Mouse (Mus musculus) cerebellum, adult 2 months (tissue): Measurements from ENCODE around the gene Zbtb1.

Experiments used
- CTCF ChIP-seq: fragments of 200-500 bp; IDR thresholded peaks from 2 replicates; pipeline ENCODE4 v1.5.1; 2011; ENCODE audit warnings: low read depth, mild to moderate bottlenecking, control low read depth, low read length, moderate library complexity, borderline replicate concordance; ENCODE audit not compliant: insufficient read depth
- POLR2A ChIP-seq: fragments of 200-500 bp; IDR thresholded peaks from 2 replicates; pipeline ENCODE4 v1.6.1; 2011; ENCODE audit warnings: low read length, control low read depth, borderline replicate concordance; ENCODE audit not compliant: insufficient read depth

GRCm38 (mm10) chr12:76377726-76378125, 7.7 kb downstream of the Zbtb1 start:
- TF ChIP-seq POLR2A (no peak), CTCF (no peak)
